Mouse (Mus musculus): ENCODE results near the gene Ccdc13. TPM values are rescaled to one million over a fixed set of nuclear protein-coding genes. Genes with fewer than 3 reads are reported as not detected.

The Ccdc13 gene
- polyA plus RNA-seq, 1 experiment = 0.30 TPM

GRCm38 (mm10) chr9:121785261-121785660, 54.0 kb downstream of the Ccdc13 start:
- H3K36me3 ChIP-seq (ENCODE audit: control insufficient read depth, insufficient read depth, low read length) = no peaks in the 10 kb centered on the region
- no peak for DNase-seq
- TF ChIP-seq CTCF (conservative IDR thresholded peaks at IDR 0.05; ENCODE audit: insufficient read depth, insufficient read length, low read depth, low read length) (no peak), POLR2A (IDR thresholded peaks at IDR 0.05; ENCODE audit: low read depth, low read length) (no peak)
- no peak overlapping the region for H3K4me3 ChIP-seq (ENCODE audit: insufficient read depth, low read depth, low read length)
- no peak overlapping the region for H3K27ac ChIP-seq (ENCODE audit: insufficient read depth, low read depth, low read length)
- 87% methylated on average over 8 of the region's 8 CpGs for WGBS
- H3K4me1 ChIP-seq (ENCODE audit: control insufficient read depth, insufficient read depth, low read length) = no peaks in the 10 kb centered on the region
- no peaks in the 10 kb centered on the region for H3K27me3 ChIP-seq (replicated peaks; ENCODE audit: control insufficient read depth, insufficient read depth, low read length)

GRCm38 (mm10) chr9:121784801-121785200, 54.5 kb downstream of the Ccdc13 start:
- no peak overlapping the region for H3K4me3 ChIP-seq (ENCODE audit: insufficient read depth, low read depth, low read length)
- 83% methylated on average over 12 of the region's 12 CpGs for WGBS
- no peaks in the 10 kb centered on the region for H3K36me3 ChIP-seq (ENCODE audit: control insufficient read depth, insufficient read depth, low read length)
- H3K4me1 ChIP-seq (ENCODE audit: control insufficient read depth, insufficient read depth, low read length) = no peaks in the 10 kb centered on the region
- H3K27me3 ChIP-seq (replicated peaks; ENCODE audit: control insufficient read depth, insufficient read depth, low read length) = no peaks in the 10 kb centered on the region
- H3K27ac ChIP-seq (ENCODE audit: insufficient read depth, low read depth, low read length) = no peak overlapping the region
- no peak for DNase-seq
- TF ChIP-seq POLR2A (IDR thresholded peaks at IDR 0.05; ENCODE audit: low read depth, low read length) (no peak), CTCF (conservative IDR thresholded peaks at IDR 0.05; ENCODE audit: insufficient read depth, insufficient read length, low read depth, low read length) (no peak)

- no peak overlapping the region for H3K27ac ChIP-seq (ENCODE audit: insufficient read depth, low read depth, low read length)
- 15% methylated on average over 54 of the region's 54 CpGs for WGBS
- H3K27me3 ChIP-seq (replicated peaks; ENCODE audit: control insufficient read depth, insufficient read depth, low read length) = no peaks in the 10 kb centered on the region
- no peaks in the 10 kb centered on the region for H3K36me3 ChIP-seq (ENCODE audit: control insufficient read depth, insufficient read depth, low read length)
- TF ChIP-seq POLR2A (IDR thresholded peaks at IDR 0.05; ENCODE audit: low read depth, low read length) = no peak
- no peak for TF ChIP-seq CTCF (conservative IDR thresholded peaks at IDR 0.05; ENCODE audit: insufficient read depth, insufficient read length, low read depth, low read length)
- no peaks in the 10 kb centered on the region for H3K4me1 ChIP-seq (ENCODE audit: control insufficient read depth, insufficient read depth, low read length)
- no peak for DNase-seq
- no peak overlapping the region for H3K4me3 ChIP-seq (ENCODE audit: insufficient read depth, low read depth, low read length)
Observed at GRCm38 (mm10) chr9:121778066-121778624, 61.1 kb downstream of the Ccdc13 start.

GRCm38 (mm10) chr9:121777484-121778065, 61.7 kb downstream of the Ccdc13 start, which contains the start of gene Klhl40:
Klhl40 (plus strand) TSS chr9:121777607.
- no peak for TF ChIP-seq POLR2A (IDR thresholded peaks at IDR 0.05; ENCODE audit: low read depth, low read length)
- TF ChIP-seq CTCF (conservative IDR thresholded peaks at IDR 0.05; ENCODE audit: insufficient read depth, insufficient read length, low read depth, low read length) = no peak
- WGBS = 16% methylated on average over 30 of the region's 30 CpGs
- no peaks in the 10 kb centered on the region for H3K27me3 ChIP-seq (replicated peaks; ENCODE audit: control insufficient read depth, insufficient read depth, low read length)
- no peak within 1 kb of the TSS for H3K4me3 ChIP-seq (ENCODE audit: insufficient read depth, low read depth, low read length)
- no peak within 1 kb of the TSS for H3K27ac ChIP-seq (ENCODE audit: insufficient read depth, low read depth, low read length)
- no peaks in the 10 kb centered on the region for H3K36me3 ChIP-seq (ENCODE audit: control insufficient read depth, insufficient read depth, low read length)
- no peak for DNase-seq
- no peaks in the 10 kb centered on the region for H3K4me1 ChIP-seq (ENCODE audit: control insufficient read depth, insufficient read depth, low read length)

GRCm38 (mm10) chr9:121776511-121776910, 62.8 kb downstream of the Ccdc13 start:
- WGBS = 79% methylated on average over 7 of the region's 7 CpGs
- Histone ChIP-seq H3K27me3 (replicated peaks; ENCODE audit: control insufficient read depth, insufficient read depth, low read length) (no peaks in the 10 kb centered on the region), H3K36me3 (ENCODE audit: control insufficient read depth, insufficient read depth, low read length) (no peaks in the 10 kb centered on the region), H3K4me1 (ENCODE audit: control insufficient read depth, insufficient read depth, low read length) (no peaks in the 10 kb centered on the region), H3K27ac (ENCODE audit: insufficient read depth, low read depth, low read length) (no peak overlapping the region), H3K4me3 (ENCODE audit: insufficient read depth, low read depth, low read length) (no peak overlapping the region)
- TF ChIP-seq POLR2A (IDR thresholded peaks at IDR 0.05; ENCODE audit: low read depth, low read length) (no peak), CTCF (conservative IDR thresholded peaks at IDR 0.05; ENCODE audit: insufficient read depth, insufficient read length, low read depth, low read length) (no peak)
- no peak for DNase-seq

GRCm38 (mm10) chr9:121775951-121776350, 63.3 kb downstream of the Ccdc13 start:
- Histone ChIP-seq H3K4me1 (ENCODE audit: control insufficient read depth, insufficient read depth, low read length) (no peaks in the 10 kb centered on the region), H3K27me3 (replicated peaks; ENCODE audit: control insufficient read depth, insufficient read depth, low read length) (no peaks in the 10 kb centered on the region), H3K36me3 (ENCODE audit: control insufficient read depth, insufficient read depth, low read length) (no peaks in the 10 kb centered on the region), H3K27ac (ENCODE audit: insufficient read depth, low read depth, low read length) (no peak overlapping the region), H3K4me3 (ENCODE audit: insufficient read depth, low read depth, low read length) (no peak overlapping the region)
- TF ChIP-seq CTCF (conservative IDR thresholded peaks at IDR 0.05; ENCODE audit: insufficient read depth, insufficient read length, low read depth, low read length) (no peak), POLR2A (IDR thresholded peaks at IDR 0.05; ENCODE audit: low read depth, low read length) (no peak)
- WGBS = 87% methylated on average over 10 of the region's 10 CpGs
- no peak for DNase-seq

GRCm38 (mm10) chr9:121772412-121772811, 66.8 kb downstream of the Ccdc13 start:
- no peak for DNase-seq
- no peaks in the 10 kb centered on the region for H3K36me3 ChIP-seq (ENCODE audit: control insufficient read depth, insufficient read depth, low read length)
- TF ChIP-seq CTCF (conservative IDR thresholded peaks at IDR 0.05; ENCODE audit: insufficient read depth, insufficient read length, low read depth, low read length) (no peak), POLR2A (IDR thresholded peaks at IDR 0.05; ENCODE audit: low read depth, low read length) (no peak)
- H3K27me3 ChIP-seq (replicated peaks; ENCODE audit: control insufficient read depth, insufficient read depth, low read length) = no peaks in the 10 kb centered on the region
- H3K4me3 ChIP-seq (ENCODE audit: insufficient read depth, low read depth, low read length) = no peak overlapping the region
- WGBS = 43% methylated on average over 5 of the region's 5 CpGs
- H3K4me1 ChIP-seq (ENCODE audit: control insufficient read depth, insufficient read depth, low read length) = no peaks in the 10 kb centered on the region
- H3K27ac ChIP-seq (ENCODE audit: insufficient read depth, low read depth, low read length) = no peak overlapping the region

Measured in kidney, adult 2 months (tissue).